Mouse (Mus musculus): Measurements from ENCODE around the gene Ptprcap. TPM values are rescaled to one million over a fixed set of nuclear protein-coding genes. Genes with fewer than 3 reads are reported as not detected.
A peak's percentile ranks its signal among the peaks of the same experiment; 100 is the strongest.

The Ptprcap gene
- total and polyA plus RNA-seq, 2 experiments, result 1.7 to 8.2 TPM

- 89% methylated on average over 12 of the region's 12 CpGs for WGBS
- peaks cover 13% of the 10 kb centered on the region; the same call in 1 of the 2 replicates for H3K36me3 ChIP-seq (ENCODE audit: control insufficient read depth, insufficient read depth, low read length)
- no peak overlapping the region for H3K9ac ChIP-seq (ENCODE audit: low read depth, low read length)
- no peaks in the 10 kb centered on the region for H3K79me2 ChIP-seq (ENCODE audit: control insufficient read depth, insufficient read depth, low read length)
- TF ChIP-seq CTCF (IDR thresholded peaks at IDR 0.05; ENCODE audit: low read depth, low read length) (no peak), POLR2A (IDR thresholded peaks at IDR 0.05; ENCODE audit: extremely low read depth, insufficient read depth, low read length) (no peak)
- H3K4me3 ChIP-seq (ENCODE audit: insufficient read depth, low read depth, low read length), result no peak overlapping the region
- no peak for DNase-seq (ENCODE audit: extremely low read depth, low read depth, low spot score)
- no peak overlapping the region for H3K27ac ChIP-seq (replicated peaks; ENCODE audit: insufficient read depth, low read depth, low read length)
- H3K4me1 ChIP-seq (ENCODE audit: control insufficient read depth, insufficient read depth, low read length), result no peaks in the 10 kb centered on the region
- no peaks in the 10 kb centered on the region for H3K27me3 ChIP-seq (ENCODE audit: control insufficient read depth, insufficient read depth, low read length)
Observed at GRCm38 (mm10) chr19:4156771-4157170, 3.4 kb downstream of the Ptprcap start.

DNA sequence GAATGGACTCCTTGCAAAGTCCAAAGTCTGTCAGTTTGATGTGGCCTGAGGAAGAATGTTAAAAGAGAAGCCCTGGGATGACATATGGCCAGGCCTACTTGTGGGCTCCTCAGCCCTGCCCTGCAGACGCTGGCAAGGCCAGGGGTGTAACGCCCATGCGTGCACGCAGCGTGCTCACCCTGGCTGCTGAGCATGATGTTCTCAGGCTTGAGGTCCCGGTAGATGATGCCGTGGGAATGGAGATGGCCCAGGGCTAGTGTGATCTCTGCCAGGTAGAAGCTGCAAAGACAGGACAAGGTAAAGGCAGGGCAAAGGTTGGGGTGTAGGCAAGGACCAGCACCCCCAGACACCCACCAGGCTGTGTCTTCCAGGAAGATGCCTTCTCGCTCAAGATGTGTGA lies 5.6 kb downstream of the Ptprcap start:
- H3K36me3 ChIP-seq (ENCODE audit: control insufficient read depth, insufficient read depth, low read length), result peaks cover 11% of the 10 kb centered on the region; the same call in 1 of the 2 replicates
- WGBS, result 97% methylated on average over 8 of the region's 8 CpGs
- no peaks in the 10 kb centered on the region; the same call in 1 of the 2 replicates for H3K79me2 ChIP-seq (ENCODE audit: control insufficient read depth, insufficient read depth, low read length)
- DNase-seq (ENCODE audit: extremely low read depth, low read depth, low spot score), result no peak
- H3K9ac ChIP-seq (ENCODE audit: low read depth, low read length), result no peak overlapping the region
- TF ChIP-seq CTCF (IDR thresholded peaks at IDR 0.05; ENCODE audit: low read depth, low read length) (no peak), POLR2A (IDR thresholded peaks at IDR 0.05; ENCODE audit: extremely low read depth, insufficient read depth, low read length) (no peak)
- no peak overlapping the region for H3K27ac ChIP-seq (replicated peaks; ENCODE audit: insufficient read depth, low read depth, low read length)
- H3K27me3 ChIP-seq (ENCODE audit: control insufficient read depth, insufficient read depth, low read length), result no peaks in the 10 kb centered on the region
- peaks cover 3% of the 10 kb centered on the region; the same call in 1 of the 2 replicates for H3K4me1 ChIP-seq (ENCODE audit: control insufficient read depth, insufficient read depth, low read length)
- no peak overlapping the region for H3K4me3 ChIP-seq (ENCODE audit: insufficient read depth, low read depth, low read length)

GRCm38 (mm10) chr19:4162646-4163542 lies 9.5 kb downstream of the Ptprcap start, which contains the start of gene Rps6kb2:
Gene Rps6kb2 (minus strand): TSS chr19:4163354.
- peaks cover 11% of the 10 kb centered on the region; the same call in 1 of the 2 replicates for H3K36me3 ChIP-seq (ENCODE audit: control insufficient read depth, insufficient read depth, low read length)
- H3K4me3 ChIP-seq (ENCODE audit: insufficient read depth, low read depth, low read length), result peak within 1 kb of the TSS; percentile 86
- H3K9ac ChIP-seq (ENCODE audit: low read depth, low read length), result peak within 1 kb of the TSS; percentile 90
- 7% methylated on average over 42 of the region's 42 CpGs for WGBS
- DNase-seq (ENCODE audit: extremely low read depth, low read depth, low spot score), result peak; percentile 91
- TF ChIP-seq POLR2A (IDR thresholded peaks at IDR 0.05; ENCODE audit: extremely low read depth, insufficient read depth, low read length), result peak; percentile 51; the same call in 1 of the 2 replicates
- no peak for TF ChIP-seq CTCF (IDR thresholded peaks at IDR 0.05; ENCODE audit: low read depth, low read length)
- H3K4me1 ChIP-seq (ENCODE audit: control insufficient read depth, insufficient read depth, low read length), result peaks cover 3% of the 10 kb centered on the region; the same call in 1 of the 2 replicates
- H3K79me2 ChIP-seq (ENCODE audit: control insufficient read depth, insufficient read depth, low read length), result no peaks in the 10 kb centered on the region; the same call in 1 of the 2 replicates
- no peaks in the 10 kb centered on the region for H3K27me3 ChIP-seq (ENCODE audit: control insufficient read depth, insufficient read depth, low read length)
- H3K27ac ChIP-seq (replicated peaks; ENCODE audit: insufficient read depth, low read depth, low read length), result no peak within 1 kb of the TSS; the same call in 1 of the 2 replicates

DNA sequence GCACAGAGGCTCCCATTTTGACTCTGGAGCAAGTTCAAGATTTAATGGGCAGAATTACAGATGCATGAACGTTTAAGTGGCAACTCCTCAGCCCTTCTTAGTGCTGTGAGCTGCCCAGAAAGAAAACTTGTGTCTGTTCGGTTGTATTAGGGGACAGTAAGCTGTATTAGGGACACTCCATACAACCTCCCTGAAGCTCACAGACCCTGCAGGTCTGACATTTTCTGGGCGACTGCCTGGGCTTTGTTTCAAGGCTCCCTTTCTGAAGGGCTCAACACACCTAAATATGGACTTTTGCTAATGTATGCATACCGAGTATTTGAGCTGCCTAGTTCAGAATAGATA lies 10.1 kb downstream of the Ptprcap start:
- H3K4me3 ChIP-seq (ENCODE audit: insufficient read depth, low read depth, low read length), result peak overlapping the region; percentile 60
- peaks cover 8% of the 10 kb centered on the region; the same call in 1 of the 2 replicates for H3K36me3 ChIP-seq (ENCODE audit: control insufficient read depth, insufficient read depth, low read length)
- DNase-seq (ENCODE audit: extremely low read depth, low read depth, low spot score), result no peak
- H3K4me1 ChIP-seq (ENCODE audit: control insufficient read depth, insufficient read depth, low read length), result peaks cover 3% of the 10 kb centered on the region; the same call in 1 of the 2 replicates
- TF ChIP-seq POLR2A (IDR thresholded peaks at IDR 0.05; ENCODE audit: extremely low read depth, insufficient read depth, low read length), result no peak
- no peak for TF ChIP-seq CTCF (IDR thresholded peaks at IDR 0.05; ENCODE audit: low read depth, low read length)
- no peak overlapping the region; the same call in 1 of the 2 replicates for H3K27ac ChIP-seq (replicated peaks; ENCODE audit: insufficient read depth, low read depth, low read length)
- 41% methylated on average over 4 of the region's 4 CpGs for WGBS
- H3K9ac ChIP-seq (ENCODE audit: low read depth, low read length), result peak overlapping the region; percentile 36
- H3K27me3 ChIP-seq (ENCODE audit: control insufficient read depth, insufficient read depth, low read length), result no peaks in the 10 kb centered on the region
- H3K79me2 ChIP-seq (ENCODE audit: control insufficient read depth, insufficient read depth, low read length), result no peaks in the 10 kb centered on the region; the same call in 1 of the 2 replicates

DNA sequence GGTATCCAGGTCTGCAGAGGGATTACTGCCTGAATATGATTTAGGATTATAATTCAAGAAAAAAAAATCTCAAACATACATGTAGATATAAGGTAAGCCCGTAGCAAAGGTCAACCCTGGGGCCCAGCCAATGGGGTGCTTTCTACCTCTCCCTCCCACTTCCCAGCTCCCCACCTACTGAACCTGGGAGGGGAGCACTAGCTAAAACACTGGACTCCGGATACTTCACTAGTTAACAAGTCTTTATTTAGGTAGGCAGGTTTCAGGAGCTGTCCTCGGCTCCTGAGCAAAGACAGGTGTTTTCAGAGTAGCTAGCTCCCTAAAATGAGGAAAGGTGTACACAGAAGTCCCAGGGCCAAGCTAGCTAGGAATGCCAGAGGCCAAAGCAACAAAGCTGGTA lies 10.7 kb downstream of the Ptprcap start:
- Histone ChIP-seq H3K4me1 (ENCODE audit: control insufficient read depth, insufficient read depth, low read length) (peaks cover 3% of the 10 kb centered on the region; the same call in 1 of the 2 replicates), H3K36me3 (ENCODE audit: control insufficient read depth, insufficient read depth, low read length) (peaks cover 6% of the 10 kb centered on the region; the same call in 1 of the 2 replicates), H3K79me2 (ENCODE audit: control insufficient read depth, insufficient read depth, low read length) (no peaks in the 10 kb centered on the region; the same call in 1 of the 2 replicates), H3K4me3 (ENCODE audit: insufficient read depth, low read depth, low read length) (no peak overlapping the region), H3K9ac (ENCODE audit: low read depth, low read length) (no peak overlapping the region), H3K27me3 (ENCODE audit: control insufficient read depth, insufficient read depth, low read length) (no peaks in the 10 kb centered on the region), H3K27ac (replicated peaks; ENCODE audit: insufficient read depth, low read depth, low read length) (no peak overlapping the region)
- TF ChIP-seq POLR2A (IDR thresholded peaks at IDR 0.05; ENCODE audit: extremely low read depth, insufficient read depth, low read length) (no peak), CTCF (IDR thresholded peaks at IDR 0.05; ENCODE audit: low read depth, low read length) (no peak)
- no peak for DNase-seq (ENCODE audit: extremely low read depth, low read depth, low spot score)
- 58% methylated on average over 3 of the region's 3 CpGs for WGBS

Measured in liver, adult 2 months (tissue).